Mouse (Mus musculus) leukemia stem cell, adult 10-12 weeks (primary cell): ENCODE results near the gene Psmc6. TPM values are rescaled to one million over a fixed set of nuclear protein-coding genes. Genes with fewer than 3 reads are reported as not detected.

Experiments used
- polyA plus RNA-seq: library from polyadenylated mRNA; stranded (reverse); fragments of >175 nt; gene quantifications from 2 replicates; pipeline ENCODE4 v1.2.3, GENCODE M21; 2012; ENCODE audit warnings: low replicate concordance

Psmc6 gene
- 2.4 and 6.9 TPM in 2 replicates for polyA plus RNA-seq

GRCm38 (mm10) chr14:45329589-45330181 lies at the start of gene Psmc6:
Gene Psmc6 (plus strand): TSS chr14:45329788.

GRCm38 (mm10) chr14:45318426-45319236 lies 11.0 kb upstream of the Psmc6 start, which contains the start of gene Ero1l:
Gene Ero1l (minus strand): TSS chr14:45318771.

DNA sequence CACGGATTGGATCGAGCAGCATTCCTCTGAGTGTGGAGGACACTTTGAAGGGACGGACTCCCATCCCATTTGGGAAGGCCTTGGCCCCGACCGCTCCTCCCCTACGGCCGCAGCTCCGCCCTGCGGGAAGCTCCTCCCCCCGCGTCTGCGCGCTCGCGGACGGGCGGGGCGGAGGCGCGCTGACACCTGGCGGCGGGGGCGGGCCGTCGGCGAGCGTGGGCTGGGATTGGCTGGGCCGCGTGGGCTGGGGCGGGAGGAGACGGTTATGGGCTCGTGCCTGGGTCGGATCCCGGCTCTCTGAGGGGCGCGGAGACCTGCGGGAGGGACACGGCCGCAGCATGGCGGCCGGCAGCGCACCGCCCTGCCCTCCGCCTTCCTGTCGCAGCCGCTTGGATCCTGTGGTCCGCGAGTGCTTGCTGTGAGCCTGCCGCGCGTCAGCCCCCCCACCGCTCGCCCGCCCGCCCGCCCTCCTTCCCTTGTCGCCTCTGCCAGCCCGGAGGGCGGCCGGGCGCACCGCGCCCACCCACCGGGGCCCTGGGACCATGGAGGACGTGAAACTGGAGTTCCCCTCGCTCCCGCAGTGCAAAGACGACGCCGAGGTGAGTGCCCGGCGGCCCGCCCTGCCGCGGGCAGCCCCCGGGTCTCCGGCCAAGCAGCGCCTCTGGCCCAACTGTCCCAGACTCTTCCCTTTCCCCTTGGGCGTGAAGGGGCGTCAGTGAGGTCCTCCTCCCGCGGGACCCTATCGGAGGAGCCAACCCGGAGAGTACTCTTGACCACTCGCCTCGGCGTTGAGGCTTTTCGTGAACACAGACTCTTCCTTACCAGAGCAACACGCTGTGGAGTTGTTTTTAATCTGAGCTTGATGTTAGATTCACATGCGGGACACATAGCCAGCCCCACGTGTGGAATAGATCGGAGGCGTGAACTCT lies 21.6 kb downstream of the Psmc6 start, which contains the start of gene Styx:
Gene Styx (plus strand): TSS at position 163 of the 929 bp plus-strand sequence.

Other genes with a start within 250 kb of the Psmc6 start
- gene Gpr137c, start 110.1 kb upstream of the Psmc6 start, polyA plus RNA-seq = 0.42 and 1.5 TPM in 2 replicates
- gene Txndc16, start 109.5 kb upstream of the Psmc6 start, polyA plus RNA-seq = 0.23 and 4.6 TPM in 2 replicates
- 1.3 and 3.3 TPM in 2 replicates for gene Ero1l, start 11.0 kb upstream of the Psmc6 start, polyA plus RNA-seq
- gene Styx, start 21.3 kb downstream of the Psmc6 start, polyA plus RNA-seq = 313 and 314 TPM in 2 replicates
- gene Gnpnat1, start 75.1 kb downstream of the Psmc6 start, polyA plus RNA-seq = 1.1 and 6.8 TPM in 2 replicates
- gene Fermt2, start 200.3 kb downstream of the Psmc6 start, polyA plus RNA-seq = 0.10 and 0.21 TPM in 2 replicates